Mouse (Mus musculus) embryonic facial prominence, embryonic 11.5 days (tissue): ENCODE data around the gene Calr. TPM values are rescaled to one million over a fixed set of nuclear protein-coding genes. Genes with fewer than 3 reads are reported as not detected.

Experiments
- ATAC-seq: fragments of 200-750 bp; cut with Nextera tagmentation; replicated peaks from 2 replicates; pipeline ENCODE4 v1.8.0; 2017; ENCODE audit warnings: low read depth; ENCODE audit not compliant: insufficient number of reproducible peaks, low FRiP score, low TSS enrichment
- DNase-seq: peaks from one replicate; pipeline ENCODE4 v3.0.0-alpha.2; 2015; ENCODE audit warnings: low spot score
- H3K27ac ChIP-seq: fragments of 300-500 bp; sonication (generic); replicated peaks from 2 replicates; pipeline ENCODE4 v1.5.1; 2014; ENCODE audit warnings: mild to moderate bottlenecking, low read depth, low read length, control low read depth
- H3K27me3 ChIP-seq: fragments of 300-500 bp; sonication (generic); 2 replicates; pipeline ENCODE4 v1.6.1; 2014; ENCODE audit warnings: mild to moderate bottlenecking, low read length, moderate library complexity, mixed read lengths; ENCODE audit not compliant: control insufficient read depth, insufficient read depth
- H3K36me3 ChIP-seq: fragments of 300-500 bp; sonication (generic); replicated peaks from 2 replicates; pipeline ENCODE4 v1.6.1; 2014; ENCODE audit warnings: low read depth, mild to moderate bottlenecking, low read length, moderate library complexity, mixed read lengths; ENCODE audit not compliant: control insufficient read depth, insufficient read depth
- H3K4me1 ChIP-seq: fragments of 300-500 bp; sonication (generic); 2 replicates; pipeline ENCODE4 v1.6.1; 2014; ENCODE audit warnings: low read length, mixed read lengths; ENCODE audit not compliant: control insufficient read depth, insufficient read depth
- H3K4me2 ChIP-seq: fragments of 300-500 bp; sonication (generic); 2 replicates; pipeline ENCODE4 v1.6.1; 2014; ENCODE audit warnings: low read depth, mild to moderate bottlenecking, control low read depth, low read length, moderate library complexity
- H3K4me3 ChIP-seq: fragments of 300-500 bp; sonication (generic); 2 replicates; pipeline ENCODE4 v1.5.1; 2014; ENCODE audit warnings: low read depth, low read length, control low read depth
- H3K9ac ChIP-seq: fragments of 300-500 bp; sonication (generic); replicated peaks from 2 replicates; pipeline ENCODE4 v1.6.1; 2014; ENCODE audit warnings: mild to moderate bottlenecking, control low read depth, low read length
- H3K9me3 ChIP-seq: fragments of 300-500 bp; sonication (generic); replicated peaks from 2 replicates; pipeline ENCODE4 v1.6.1; 2016; ENCODE audit warnings: mild to moderate bottlenecking, low read length, inconsistent platforms, mixed read lengths; ENCODE audit not compliant: control insufficient read depth
- WGBS: fragments of 180-500 bp; shearing (Covaris S2); extraction: QIAGEN DNeasy Blood & Tissue Kit; methylation state at CpG from one replicate; pipeline ENCODE4 v1.1.7; 2014; 5-methylcytosine and 5-hydroxymethylcytosine counted together
- polyA plus RNA-seq: library from polyadenylated mRNA; unstranded; fragments of >200 nt; fragmentation: Nextera tagmentation; extraction: Ambion mirVana; gene quantifications from 2 replicates; pipeline ENCODE4 v1.2.1, GENCODE M21; 2014

The Calr gene
- polyA plus RNA-seq, 1 experiment from 2014 or later: 815 TPM

DNA sequence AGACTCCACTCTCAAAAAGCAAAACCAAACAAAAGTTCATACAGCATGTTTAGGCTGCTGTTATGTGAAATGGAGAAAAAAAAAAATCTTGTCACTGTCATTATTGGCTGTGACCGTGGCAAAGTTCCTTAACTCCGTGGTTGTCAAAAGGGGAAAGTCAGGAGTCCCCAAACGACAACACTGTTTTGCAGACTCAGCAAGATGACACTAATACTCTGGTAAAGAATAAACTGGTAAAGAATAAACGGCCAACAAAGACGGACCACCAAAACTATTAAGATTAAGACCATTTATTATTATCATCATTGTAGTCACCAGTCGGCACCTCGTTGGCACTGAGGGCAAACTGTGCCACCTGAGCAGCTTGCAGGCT lies 6.9 kb downstream of the Calr start:
- Histone ChIP-seq H3K4me2 (peak overlapping the region; percentile 78), H3K27me3 (no peaks in the 10 kb centered on the region), H3K9ac (peak overlapping the region; percentile 84), H3K9me3 (no peaks in the 10 kb centered on the region), H3K4me3 (peak overlapping the region; percentile 88), H3K4me1 (peaks cover 16% of the 10 kb centered on the region), H3K36me3 (peaks cover 45% of the 10 kb centered on the region), H3K27ac (peak overlapping the region; percentile 80)
- ATAC-seq (no peak), DNase-seq (no peak)
- WGBS: 8% methylated on average over 7 of the region's 7 CpGs

DNA sequence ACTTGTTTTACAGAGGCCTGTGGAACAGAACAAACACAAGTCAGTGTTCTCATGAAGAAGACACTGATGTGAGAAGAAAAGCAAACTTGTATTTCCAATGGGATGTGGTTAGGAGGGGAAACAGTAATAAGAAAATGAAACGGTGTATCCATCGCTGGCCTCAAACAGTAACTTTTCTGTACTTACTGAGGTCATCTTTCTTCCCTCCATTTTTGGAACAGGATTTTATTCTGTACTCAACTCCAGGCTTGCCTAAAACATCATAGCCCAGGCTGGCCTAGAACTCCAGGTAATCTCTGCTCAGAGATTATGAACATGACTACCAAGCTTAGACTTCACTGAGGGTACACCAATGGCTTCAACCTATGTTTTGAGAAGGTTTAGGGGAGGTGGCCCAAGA lies 7.3 kb downstream of the Calr start:
- Histone ChIP-seq H3K9me3 (no peaks in the 10 kb centered on the region), H3K4me2 (peak overlapping the region; percentile 78), H3K36me3 (peaks cover 45% of the 10 kb centered on the region), H3K4me3 (peak overlapping the region; percentile 88), H3K27me3 (no peaks in the 10 kb centered on the region), H3K27ac (no peak overlapping the region), H3K4me1 (peaks cover 12% of the 10 kb centered on the region), H3K9ac (peak overlapping the region; percentile 84; the same call in 1 of the 2 replicates)
- 92% methylated on average over 2 of the region's 2 CpGs for WGBS
- DNase-seq: no peak
- ATAC-seq: no peak

DNA sequence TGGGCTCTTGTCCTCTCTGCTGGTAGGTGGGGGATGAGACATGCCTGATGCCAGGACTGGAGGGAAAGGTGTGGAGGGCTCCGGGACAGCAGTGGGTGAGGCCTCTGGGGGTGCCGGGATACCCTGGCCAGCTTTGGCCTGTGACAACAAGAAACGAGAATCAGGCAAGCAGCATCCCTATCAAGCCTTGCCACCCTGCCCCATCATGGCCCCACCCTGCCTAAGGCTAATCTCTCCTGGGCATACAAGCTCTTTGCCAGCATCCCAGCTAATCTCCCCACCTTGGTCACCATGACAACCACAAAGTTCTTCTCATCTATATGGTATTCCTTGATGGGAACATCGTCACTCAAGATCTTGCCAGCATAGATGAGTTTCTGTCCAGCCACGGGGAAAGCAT lies 8.2 kb downstream of the Calr start:
- Histone ChIP-seq H3K9ac (no peak overlapping the region), H3K4me1 (peaks cover 12% of the 10 kb centered on the region), H3K4me3 (no peak overlapping the region), H3K27ac (no peak overlapping the region), H3K4me2 (no peak overlapping the region), H3K36me3 (peaks cover 40% of the 10 kb centered on the region), H3K9me3 (no peaks in the 10 kb centered on the region), H3K27me3 (no peaks in the 10 kb centered on the region)
- DNase-seq: no peak
- WGBS: 90% methylated on average over 5 of the region's 5 CpGs
- ATAC-seq: no peak

DNA sequence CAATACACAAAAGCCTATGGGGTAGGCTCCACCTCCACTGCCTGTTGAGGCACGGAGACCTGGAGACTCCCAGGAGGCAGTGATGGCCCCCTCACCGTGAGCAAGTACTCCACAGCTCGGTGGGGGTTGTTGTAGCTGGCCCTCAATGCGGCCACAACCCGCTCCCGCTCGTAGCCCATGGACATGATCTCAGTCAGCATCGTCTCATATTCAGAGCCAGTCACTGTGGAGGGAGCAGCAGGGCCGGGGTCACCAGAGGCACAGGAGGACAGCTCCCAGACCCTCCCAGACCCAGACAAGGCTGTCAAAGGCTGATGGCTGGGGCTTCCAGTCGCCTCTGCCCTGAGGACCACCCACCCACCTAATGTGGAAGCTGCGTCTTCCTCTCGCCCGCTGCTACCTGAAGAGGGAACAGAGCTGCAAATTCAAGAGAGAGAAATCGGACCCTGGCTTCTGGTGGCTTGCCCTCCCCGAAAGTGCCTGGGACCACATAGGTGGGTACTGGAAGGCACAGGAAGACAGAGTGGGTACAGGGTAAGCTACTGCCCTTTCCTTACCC lies 8.7 kb downstream of the Calr start:
- peaks cover 12% of the 10 kb centered on the region for H3K4me1 ChIP-seq
- H3K4me3 ChIP-seq: no peak overlapping the region
- peaks cover 35% of the 10 kb centered on the region for H3K36me3 ChIP-seq
- no peak overlapping the region for H3K9ac ChIP-seq
- no peaks in the 10 kb centered on the region for H3K9me3 ChIP-seq
- no peak for DNase-seq
- no peak overlapping the region for H3K27ac ChIP-seq
- no peaks in the 10 kb centered on the region for H3K27me3 ChIP-seq
- WGBS: 78% methylated on average over 15 of the region's 15 CpGs
- H3K4me2 ChIP-seq: no peak overlapping the region; the same call in 1 of the 2 replicates
- no peak for ATAC-seq

DNA sequence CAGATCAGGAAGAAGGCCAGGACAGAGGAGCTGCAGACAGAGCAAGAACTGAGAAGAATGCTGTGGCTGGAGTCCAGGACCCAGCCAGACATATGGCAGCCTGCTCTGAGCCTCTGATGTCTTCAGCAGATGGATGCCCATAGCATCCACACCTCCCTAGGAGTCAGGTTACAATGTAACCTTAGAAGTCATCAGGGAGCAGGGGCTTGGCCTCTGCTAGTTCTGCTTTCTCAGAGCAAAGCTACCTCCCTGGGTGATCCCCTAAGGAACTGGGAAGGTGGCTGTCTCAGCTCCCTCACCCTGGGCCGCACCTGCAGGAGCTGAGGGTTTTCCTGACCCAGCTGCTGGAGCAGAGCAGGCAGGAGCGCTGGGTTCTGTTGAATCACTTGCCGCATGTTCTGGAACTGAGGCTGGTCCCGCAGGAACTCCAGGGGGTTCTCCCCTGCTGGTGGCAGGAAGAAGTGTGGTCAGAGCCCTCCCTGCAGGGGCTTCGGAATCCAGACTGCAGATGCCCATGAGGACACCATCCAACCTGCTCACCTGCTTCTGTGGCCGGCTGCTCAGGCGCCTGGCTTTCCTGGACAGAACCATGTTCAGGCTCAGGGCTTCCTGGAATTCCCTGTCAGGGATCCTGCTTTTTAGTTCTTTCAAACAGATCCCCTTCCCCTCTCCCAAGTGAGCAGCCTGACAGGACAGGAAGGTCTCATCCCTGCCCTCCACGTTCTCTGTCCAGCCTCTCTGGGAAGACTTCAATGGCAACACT lies 9.4 kb downstream of the Calr start:
- ATAC-seq (peak; percentile 14), DNase-seq (peak; percentile 63)
- Histone ChIP-seq H3K9me3 (no peaks in the 10 kb centered on the region), H3K4me3 (no peak overlapping the region), H3K4me1 (peaks cover 12% of the 10 kb centered on the region), H3K36me3 (peaks cover 28% of the 10 kb centered on the region), H3K27me3 (no peaks in the 10 kb centered on the region), H3K4me2 (no peak overlapping the region; the same call in 1 of the 2 replicates), H3K27ac (peak overlapping the region; percentile 20), H3K9ac (peak overlapping the region; percentile 2; the same call in 1 of the 2 replicates)
- WGBS: 44% methylated on average over 8 of the region's 8 CpGs

DNA sequence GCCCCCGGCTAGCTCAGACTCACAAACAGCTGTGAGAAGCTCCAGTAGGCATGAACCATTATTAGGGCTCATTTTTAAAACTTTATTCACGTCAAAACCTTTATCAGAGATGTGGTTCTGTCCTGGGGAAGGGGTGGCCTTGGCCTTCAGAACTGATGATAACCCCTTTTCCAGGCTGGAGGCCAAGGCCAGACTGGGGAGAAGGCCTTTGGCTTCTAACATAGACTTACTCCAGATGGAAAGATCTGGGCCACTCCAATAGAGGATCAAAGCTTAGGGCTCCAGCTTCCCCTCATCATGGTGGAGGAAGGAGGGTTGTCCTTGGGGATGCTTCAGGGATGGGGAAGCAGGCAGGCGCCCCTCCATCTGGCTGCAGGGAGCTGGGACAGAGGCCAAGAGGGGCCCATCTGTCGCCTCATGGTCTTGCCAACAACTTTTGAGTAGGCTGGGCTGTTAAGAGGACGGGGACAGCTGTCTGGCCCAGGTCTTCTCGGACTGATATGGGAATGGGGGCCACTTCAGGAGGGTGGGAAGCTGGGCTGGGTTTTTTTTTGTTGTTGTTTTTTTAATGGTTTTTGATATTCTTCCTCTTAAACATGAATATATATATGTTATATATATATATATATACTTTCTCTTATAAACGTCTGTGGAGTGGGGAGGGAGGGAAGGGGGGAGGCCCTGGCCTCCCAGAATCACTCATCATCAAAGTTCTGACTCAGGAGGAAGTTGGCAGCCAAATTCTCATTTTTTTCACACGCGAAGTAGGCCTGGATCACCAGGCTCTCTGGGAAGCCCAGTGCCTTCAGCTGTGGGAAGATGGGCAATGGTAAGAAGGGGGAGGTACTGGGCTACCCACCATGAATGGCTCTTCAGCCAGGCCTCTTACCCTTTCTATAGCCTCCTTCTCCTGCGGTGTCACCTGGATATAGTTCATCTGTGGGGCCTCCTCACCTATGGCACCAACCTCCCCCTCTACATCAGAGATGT lies 11.6 kb downstream of the Calr start:
- H3K4me2 ChIP-seq: no peak overlapping the region
- no peak overlapping the region for H3K27ac ChIP-seq
- no peaks in the 10 kb centered on the region for H3K9me3 ChIP-seq
- no peaks in the 10 kb centered on the region for H3K27me3 ChIP-seq
- peaks cover 12% of the 10 kb centered on the region for H3K4me1 ChIP-seq
- H3K36me3 ChIP-seq: peaks cover 26% of the 10 kb centered on the region
- no peak for DNase-seq
- H3K4me3 ChIP-seq: no peak overlapping the region
- ATAC-seq: no peak
- no peak overlapping the region for H3K9ac ChIP-seq
- whole genome bisulfite sequencing: 86% methylated on average over 10 of the region's 10 CpGs

DNA sequence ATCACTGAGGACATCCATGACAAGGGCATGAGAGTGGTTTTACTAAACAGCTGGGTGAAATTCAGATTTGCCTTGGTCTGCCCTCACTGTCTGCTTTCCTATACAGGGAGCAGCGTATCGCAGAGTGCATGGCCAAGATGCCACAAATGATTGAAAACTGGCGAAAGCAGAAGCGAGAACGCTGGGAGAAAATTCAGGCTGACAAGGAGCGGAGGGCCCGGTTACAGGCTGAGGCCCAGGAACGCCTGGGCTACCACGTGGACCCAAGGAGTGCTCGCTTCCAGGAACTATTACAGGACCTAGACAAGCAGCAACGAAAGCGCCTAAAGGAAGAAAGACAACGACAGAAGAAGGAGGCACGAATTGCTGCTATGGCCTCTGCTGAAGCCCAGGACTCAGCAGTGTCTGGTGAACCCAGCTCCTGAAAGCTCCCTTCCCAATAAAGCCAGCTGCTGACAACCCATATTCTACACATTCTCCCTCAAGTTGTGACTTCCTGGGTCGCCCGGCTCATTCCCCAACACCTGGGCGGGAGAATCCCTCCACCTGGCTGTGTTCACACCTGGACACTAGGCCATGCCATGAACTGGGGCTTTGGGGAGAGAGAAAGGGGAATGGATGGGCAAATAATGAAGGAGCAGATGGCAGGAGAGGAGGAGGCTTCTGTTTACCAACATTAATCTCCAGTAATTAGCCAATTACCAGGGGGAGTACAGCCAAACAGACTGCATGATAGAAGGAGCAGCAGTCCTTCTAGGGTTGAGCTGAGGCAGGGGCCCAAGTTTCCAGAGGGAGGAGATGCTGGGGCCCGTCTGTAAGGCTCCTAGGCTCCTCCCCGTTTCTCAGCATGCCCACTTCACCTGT lies 12.5 kb downstream of the Calr start:
- 89% methylated on average over 19 of the region's 19 CpGs for WGBS
- Histone ChIP-seq H3K9me3 (no peaks in the 10 kb centered on the region), H3K4me2 (no peak overlapping the region), H3K4me3 (no peak overlapping the region), H3K27ac (no peak overlapping the region), H3K9ac (no peak overlapping the region), H3K27me3 (no peaks in the 10 kb centered on the region), H3K36me3 (peaks cover 26% of the 10 kb centered on the region), H3K4me1 (peaks cover 12% of the 10 kb centered on the region)
- ATAC-seq: no peak
- no peak for DNase-seq
